Mouse (Mus musculus): Measurements from ENCODE around the gene Phtf2.
"Not testable (repeated sequence)": the region's sequence is repeated elsewhere in the genome, so short reads cannot be mapped to it uniquely, and the experiment has no call there.

Phtf2 gene

GRCm38 (mm10) chr5:20865193-20865755 lies 16.6 kb downstream of the Phtf2 start:
- in situ Hi-C loops (cut with MboI; ENCODE audit: low sequenced_read_pairs), result no loop called here

- in situ Hi-C loops (cut with MboI; ENCODE audit: low sequenced_read_pairs), result no loop called here
These were observed 17.5 kb downstream of the Phtf2 start for GRCm38 (mm10) chr5:20864216-20864969.

GRCm38 (mm10) chr5:20861901-20862300 lies 20.0 kb downstream of the Phtf2 start:
- in situ Hi-C loops (cut with MboI; ENCODE audit: low sequenced_read_pairs), result no loop called here

DNA sequence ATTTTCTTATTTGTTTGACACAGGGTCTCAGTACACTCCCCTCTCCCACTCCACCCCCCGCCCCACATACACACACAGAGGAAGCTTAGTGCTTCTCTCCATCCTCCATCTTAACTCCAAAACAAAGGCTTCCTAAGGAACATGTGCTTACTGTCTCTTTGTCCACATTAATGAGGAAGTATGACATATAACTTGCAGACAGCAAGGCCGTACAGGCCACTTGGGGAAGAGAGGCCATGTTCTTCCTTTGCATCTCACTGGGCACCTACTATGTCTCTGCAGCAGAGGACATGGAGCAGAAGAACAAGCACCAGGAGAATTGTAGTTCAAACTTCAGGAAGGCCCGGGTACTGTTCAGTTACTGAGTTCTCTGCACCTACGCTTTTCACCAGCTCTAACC lies 21.4 kb downstream of the Phtf2 start:
- in situ Hi-C loops (cut with MboI; ENCODE audit: low sequenced_read_pairs), result no loop called here

GRCm38 (mm10) chr5:20858404-20858803 lies 23.5 kb downstream of the Phtf2 start:
- in situ Hi-C loops (cut with MboI; ENCODE audit: low sequenced_read_pairs), result no loop called here

- in situ Hi-C loops (cut with MboI; ENCODE audit: low sequenced_read_pairs), result no loop called here
These were observed 26.9 kb downstream of the Phtf2 start for GRCm38 (mm10) chr5:20855066-20855465.

DNA sequence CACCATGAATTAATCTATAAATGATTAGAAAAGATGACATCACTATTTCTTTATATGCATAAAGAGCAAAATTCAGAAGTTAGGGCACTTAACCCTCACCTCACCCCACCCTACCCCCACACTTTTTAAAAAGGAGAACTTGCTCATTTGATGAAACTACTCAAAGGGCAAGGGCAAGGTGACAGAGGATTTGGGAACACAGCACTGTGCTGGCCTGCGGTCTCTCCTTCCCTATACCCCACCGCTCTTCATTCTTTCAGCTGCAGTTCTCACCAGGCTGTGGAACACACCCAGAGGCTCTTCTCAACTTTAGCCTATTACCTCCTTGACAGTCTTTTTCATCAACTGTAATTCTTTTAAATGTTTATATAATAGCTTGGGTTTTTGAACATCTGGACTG lies 34.9 kb downstream of the Phtf2 start:
- in situ Hi-C loops (cut with MboI; ENCODE audit: low sequenced_read_pairs), result no loop called here

GRCm38 (mm10) chr5:20843816-20844215 lies 38.1 kb downstream of the Phtf2 start:
- in situ Hi-C loops (cut with MboI; ENCODE audit: low sequenced_read_pairs), result no loop called here

DNA sequence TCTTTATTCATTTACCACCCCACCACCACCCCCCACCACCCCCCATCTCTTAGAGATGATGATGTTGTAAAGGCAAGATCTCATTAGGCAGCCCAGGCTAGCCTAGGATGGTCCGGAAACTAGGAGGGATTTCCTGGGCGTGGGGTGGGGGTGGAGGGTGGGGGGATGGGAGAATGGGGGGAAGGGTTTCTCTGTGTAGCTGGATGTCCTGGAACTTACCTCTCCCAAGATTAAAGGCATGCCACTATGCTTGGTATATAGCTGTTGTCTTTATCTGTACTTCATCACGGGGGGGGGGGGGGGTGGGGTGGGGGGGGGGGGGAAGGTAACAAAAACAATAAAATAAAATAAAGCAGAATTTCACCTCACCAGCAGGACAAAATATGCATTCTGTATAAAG lies 38.5 kb downstream of the Phtf2 start:
- in situ Hi-C loops (cut with MboI; ENCODE audit: low sequenced_read_pairs), result no loop called here

DNA sequence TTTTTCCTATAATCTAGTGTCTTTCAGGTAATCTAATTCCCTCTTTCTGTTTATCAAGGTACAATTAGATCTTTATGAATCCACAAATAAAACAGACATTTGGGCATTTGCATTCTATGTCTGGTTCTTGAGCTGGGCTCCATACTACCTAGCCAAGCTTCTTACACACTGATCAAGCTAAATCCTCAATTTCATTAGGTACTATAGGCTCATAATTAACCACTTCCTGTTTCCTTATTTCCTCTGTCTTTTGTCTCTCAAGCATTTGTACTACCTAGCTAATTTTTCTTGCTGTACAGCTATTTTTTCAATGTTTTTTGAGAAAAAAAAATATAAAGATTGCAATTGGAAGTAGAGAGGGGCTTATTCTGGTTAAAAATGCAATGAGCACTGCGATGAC lies 44.8 kb downstream of the Phtf2 start:
- in situ Hi-C loops (cut with MboI; ENCODE audit: low sequenced_read_pairs), result no loop called here

- in situ Hi-C loops (cut with MboI; ENCODE audit: low sequenced_read_pairs), result no loop called here
These were observed 47.5 kb downstream of the Phtf2 start for GRCm38 (mm10) chr5:20834399-20834798.

GRCm38 (mm10) chr5:20831433-20831832 lies 50.5 kb downstream of the Phtf2 start:
- in situ Hi-C loops (cut with MboI; ENCODE audit: low sequenced_read_pairs), result no loop called here

DNA sequence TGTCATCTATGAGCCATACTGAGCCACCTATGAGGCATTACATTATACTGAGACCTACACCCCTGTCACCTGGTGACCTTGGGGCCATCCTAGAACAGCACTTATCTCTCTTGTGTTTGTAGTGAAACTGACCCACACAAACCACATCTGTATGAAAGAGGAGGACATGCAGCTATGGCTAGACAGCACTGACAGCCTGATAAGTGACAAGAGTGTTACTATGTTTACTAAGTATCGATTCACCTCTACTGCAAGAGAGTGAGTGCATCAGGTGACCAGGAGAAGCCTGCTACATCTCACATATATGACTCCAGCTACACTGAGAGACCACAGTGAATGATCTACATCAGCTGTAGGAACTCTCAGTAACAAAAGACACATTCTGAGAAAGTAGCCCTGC lies 51.2 kb downstream of the Phtf2 start:
- in situ Hi-C loops (cut with MboI; ENCODE audit: low sequenced_read_pairs), result no loop called here

GRCm38 (mm10) chr5:20821647-20822046 lies 60.3 kb downstream of the Phtf2 start:
- in situ Hi-C loops (cut with MboI; ENCODE audit: low sequenced_read_pairs), result no loop called here

DNA sequence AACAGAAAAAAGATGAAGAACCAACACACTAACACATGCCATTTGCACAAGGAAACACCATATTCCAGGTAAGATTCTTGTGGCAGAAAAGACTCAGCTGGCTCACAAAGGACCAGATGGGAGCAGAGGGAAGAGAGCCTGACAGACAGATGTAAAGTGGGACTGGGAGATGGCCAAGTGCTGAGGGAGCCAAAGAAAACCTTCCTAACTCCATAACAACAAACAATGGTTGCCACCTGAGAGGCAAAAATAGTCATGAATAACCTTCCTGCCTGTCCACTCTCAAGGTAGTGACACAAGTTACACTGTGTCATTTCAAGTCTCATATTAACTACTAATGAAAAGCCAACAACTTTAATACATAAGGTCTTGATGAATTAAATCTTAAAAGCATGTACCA lies 60.8 kb downstream of the Phtf2 start:
- in situ Hi-C loops (cut with MboI; ENCODE audit: low sequenced_read_pairs), result no loop called here

- in situ Hi-C loops (cut with MboI; ENCODE audit: low sequenced_read_pairs), result no loop called here
These were observed 66.8 kb downstream of the Phtf2 start for GRCm38 (mm10) chr5:20815094-20815493.

DNA sequence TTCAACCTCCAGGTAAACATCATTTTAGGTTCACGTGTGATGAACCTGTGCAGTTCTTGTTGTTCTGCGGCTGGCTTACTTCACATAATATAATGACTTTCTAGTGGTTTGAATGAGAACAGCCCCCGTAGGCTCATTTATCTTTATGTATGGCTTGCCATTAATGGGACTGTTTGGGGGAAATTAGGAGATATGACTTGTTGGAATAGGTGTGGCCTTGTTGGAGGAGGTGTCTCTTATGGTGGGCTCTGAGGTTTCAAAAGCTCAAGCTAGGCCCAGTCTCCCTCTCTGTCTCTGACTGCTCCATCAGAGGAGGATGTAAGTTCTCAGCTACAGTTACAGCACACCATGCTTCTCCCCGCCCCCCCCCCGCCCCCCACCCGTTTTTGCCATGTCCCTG lies 71.5 kb downstream of the Phtf2 start:
- in situ Hi-C loops (cut with MboI; ENCODE audit: low sequenced_read_pairs), result no loop called here

- in situ Hi-C loops (cut with MboI; ENCODE audit: low sequenced_read_pairs), result no loop called here
These were observed 86.0 kb downstream of the Phtf2 start for GRCm38 (mm10) chr5:20795932-20796331.

GRCm38 (mm10) chr5:20791793-20792554 lies 90.0 kb downstream of the Phtf2 start:
- in situ Hi-C loops (cut with MboI; ENCODE audit: low sequenced_read_pairs), result no loop called here

DNA sequence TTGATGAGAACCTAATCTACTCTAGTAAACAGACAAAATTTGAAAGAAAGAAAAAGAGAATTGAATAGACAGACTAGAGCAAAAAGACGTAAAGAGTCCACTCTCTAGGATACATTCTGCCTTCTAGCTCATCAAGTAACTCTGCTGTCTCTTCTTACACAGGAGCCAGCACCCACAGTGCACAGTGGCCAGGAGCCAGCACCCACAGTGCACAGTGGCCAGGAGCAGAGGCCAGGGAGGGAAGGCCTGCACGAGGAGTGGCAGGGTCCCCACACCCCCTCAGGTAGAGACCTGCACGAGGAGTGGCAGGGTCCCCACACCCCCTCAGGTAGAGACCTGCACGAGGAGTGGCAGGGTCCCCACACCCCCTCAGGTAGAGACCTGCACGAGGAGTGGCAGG lies 95.5 kb downstream of the Phtf2 start:
- in situ Hi-C loops (cut with MboI; ENCODE audit: low sequenced_read_pairs), result not testable (repeated sequence)

GRCm38 (mm10) chr5:20781116-20781515 lies 100.8 kb downstream of the Phtf2 start:
- in situ Hi-C loops (cut with MboI; ENCODE audit: low sequenced_read_pairs), result no loop called here

DNA sequence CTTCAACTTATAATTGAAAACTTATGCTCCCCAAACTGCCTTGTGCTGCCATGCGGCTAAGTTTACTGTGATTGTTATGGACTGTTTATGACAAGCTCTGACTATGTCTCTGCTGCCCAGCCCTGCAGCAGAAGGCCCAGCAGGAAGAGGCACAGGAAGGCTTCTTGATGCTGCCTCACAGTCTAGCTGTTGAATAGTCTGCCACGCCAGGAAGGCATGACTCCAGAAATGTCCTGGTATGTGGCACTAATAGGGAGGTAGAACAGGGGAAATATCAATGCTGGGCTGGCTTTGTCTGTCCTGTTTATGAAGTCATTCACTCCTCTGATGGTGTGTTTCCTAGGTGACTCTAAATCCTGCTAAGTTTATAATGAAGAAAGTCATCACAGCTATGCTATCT lies 102.7 kb downstream of the Phtf2 start:
- in situ Hi-C loops (cut with MboI; ENCODE audit: low sequenced_read_pairs), result no loop called here

Data from CH12F3 (cell line).